Mouse (Mus musculus) liver, embryonic 14 days (tissue): ENCODE results near the gene Mical2. TPM values are rescaled to one million over a fixed set of nuclear protein-coding genes. Genes with fewer than 3 reads are reported as not detected.

Experiments
- polyA plus RNA-seq: library from polyadenylated mRNA; depleted of rRNA; stranded (reverse); fragments of >200 nt; gene quantifications from 2 replicates; pipeline ENCODE4 v1.2.3, GENCODE M21; 2012; rRNA removed

Gene Mical2
- polyA plus RNA-seq: 1.1 and 1.3 TPM in 2 replicates

GRCm38 (mm10) chr7:112225615-112226262, at the start of gene Mical2:
Mical2 (plus strand) TSS chr7:112225856.

GRCm38 (mm10) chr7:112427357-112428157, 201.9 kb downstream of the Mical2 start, which contains the start of gene Parva:
Parva (plus strand) TSS chr7:112427505.

Other genes starting within 250 kb of the Mical2 start
- gene Usp47, start 202.4 kb upstream of the Mical2 start, polyA plus RNA-seq: 12.2 and 13.3 TPM in 2 replicates
- gene Dkk3, start 66.8 kb upstream of the Mical2 start, polyA plus RNA-seq: 1.6 TPM in 2 replicates
- gene Parva, start 201.6 kb downstream of the Mical2 start, polyA plus RNA-seq: 3.4 and 3.9 TPM in 2 replicates